Mouse (Mus musculus) colon, adult 2 months (tissue): ENCODE data around the gene Tes3-ps. TPM values are rescaled to one million over a fixed set of nuclear protein-coding genes. Genes with fewer than 3 reads are reported as not detected.

Source experiments
- polyA plus RNA-seq: library from polyadenylated mRNA; depleted of rRNA; stranded (reverse); fragments of >200 nt; gene quantifications from 2 replicates; pipeline ENCODE4 v1.2.3, GENCODE M21; 2012; rRNA removed

Gene Tes3-ps
- not detected in 2 replicates for polyA plus RNA-seq

DNA sequence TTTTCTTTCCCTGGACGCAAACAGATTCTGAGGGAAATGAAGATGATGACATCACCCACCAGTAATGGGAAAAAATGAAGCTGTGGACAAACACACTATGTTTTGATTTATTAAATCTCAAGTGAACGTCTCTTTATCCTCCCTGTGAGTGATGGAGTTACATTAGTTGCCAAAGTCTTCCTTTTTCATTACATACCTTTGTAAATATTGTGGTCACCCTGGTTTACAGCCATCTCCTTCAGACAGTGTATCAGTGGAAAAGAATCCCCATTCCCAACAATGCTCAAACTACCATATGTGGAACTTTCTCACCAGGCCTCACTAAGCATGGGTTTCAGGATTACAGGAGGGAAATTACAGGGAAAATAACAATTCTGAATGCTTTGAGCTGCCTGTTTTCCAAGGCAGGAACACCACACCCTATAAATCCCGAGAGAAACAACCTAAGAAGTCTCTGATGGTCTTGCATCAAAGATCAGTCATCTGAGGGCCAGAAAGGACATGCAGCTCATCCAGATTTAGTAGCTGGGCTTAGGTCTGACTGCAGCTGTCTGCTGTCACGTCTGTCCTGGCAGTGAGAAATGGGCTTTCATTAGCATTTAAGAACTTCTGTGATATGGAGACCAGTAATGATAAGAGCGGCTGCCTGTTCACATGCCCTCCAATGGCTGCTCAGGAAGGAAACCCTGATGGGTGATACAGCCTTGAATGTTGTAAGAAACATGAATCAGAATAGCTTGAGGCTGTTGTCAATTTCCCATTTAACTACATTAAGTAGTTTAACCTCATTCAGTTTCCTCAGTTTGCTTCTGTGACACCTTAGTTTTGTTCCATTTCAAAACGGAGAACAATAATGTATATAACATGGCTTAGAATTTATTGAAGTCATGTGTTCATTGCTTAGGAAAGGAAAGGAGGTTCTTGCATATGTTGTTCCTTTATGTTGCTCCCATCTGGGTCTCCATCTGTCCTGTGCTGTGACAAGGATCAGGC is at the start of gene Tes3-ps:
Gene Tes3-ps, plus strand, starts transcription at position 943 of the 993 bp plus-strand sequence.

DNA sequence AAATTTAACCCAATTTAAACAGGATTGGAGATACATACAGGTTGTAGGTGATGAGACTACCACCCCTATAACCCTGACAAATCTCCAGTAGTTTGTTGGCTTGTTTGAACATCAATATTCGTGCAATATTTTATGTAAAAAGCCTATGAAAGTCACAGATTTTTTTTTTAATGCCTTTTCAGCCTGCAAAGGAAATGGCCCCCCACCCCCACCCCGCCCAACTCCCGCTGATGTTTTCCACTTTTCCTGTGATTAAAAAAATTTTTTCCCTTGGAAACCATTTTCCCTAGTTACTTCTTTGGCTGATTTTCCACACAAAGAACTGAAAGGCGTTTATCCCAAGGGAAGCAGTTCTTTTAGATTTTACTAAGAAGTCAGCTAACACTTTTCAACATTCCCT is 11.4 kb downstream of the Tes3-ps start, which contains the start of gene Ecm2:
Gene Ecm2, plus strand, starts transcription at position 301 of the 400 bp plus-strand sequence.

DNA sequence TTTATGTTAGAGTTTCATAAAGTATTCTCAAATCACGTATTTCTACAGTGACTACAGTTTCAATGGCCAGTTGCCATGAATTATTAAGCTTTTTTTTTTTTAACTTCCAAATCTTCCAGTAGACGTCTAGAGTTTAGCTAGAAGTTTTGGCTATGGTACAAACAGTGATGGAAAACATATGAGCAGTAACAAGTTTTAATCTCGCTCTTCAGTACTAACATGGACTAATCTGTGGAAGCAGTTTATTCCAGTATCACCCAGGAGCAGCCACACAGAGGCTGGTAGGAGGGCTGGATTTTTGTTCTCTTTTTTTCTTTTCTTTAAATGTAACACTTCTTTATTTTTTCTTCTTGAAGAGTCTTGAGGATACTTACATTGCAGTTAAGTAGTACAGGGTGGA is 51.2 kb downstream of the Tes3-ps start, which contains the start of gene Aspn:
Gene Aspn, plus strand, starts transcription at position 165 of the 400 bp plus-strand sequence.

Other genes starting within 250 kb of the Tes3-ps start
- 2.9 and 3.7 TPM in 2 replicates for gene Susd3, start 244.6 kb upstream of the Tes3-ps start, polyA plus RNA-seq
- 3.7 and 3.8 TPM in 2 replicates for gene Fgd3, start 173.0 kb upstream of the Tes3-ps start, polyA plus RNA-seq
- gene Bicd2, start 151.7 kb upstream of the Tes3-ps start, polyA plus RNA-seq = 18.5 and 18.9 TPM in 2 replicates
- gene Ippk, start 72.1 kb upstream of the Tes3-ps start, polyA plus RNA-seq = 5.8 and 6.7 TPM in 2 replicates
- 0.79 and 0.80 TPM in 2 replicates for gene Ecm2, start 11.5 kb downstream of the Tes3-ps start, polyA plus RNA-seq
- gene Aspn, start 51.1 kb downstream of the Tes3-ps start, polyA plus RNA-seq = 2.1 and 2.2 TPM in 2 replicates
- gene Omd, start 89.1 kb downstream of the Tes3-ps start, polyA plus RNA-seq = not detected in 2 replicates
- 6.1 and 7.3 TPM in 2 replicates for gene Ogn, start 114.7 kb downstream of the Tes3-ps start, polyA plus RNA-seq
- 0.16 and 0.58 TPM in 2 replicates for gene Cenpp, start 159.5 kb downstream of the Tes3-ps start, polyA plus RNA-seq
- 0.29 and 0.47 TPM in 2 replicates for gene Nol8, start 159.8 kb downstream of the Tes3-ps start, polyA plus RNA-seq
- 9.8 and 11.1 TPM in 2 replicates for gene Iars, start 188.8 kb downstream of the Tes3-ps start, polyA plus RNA-seq